Mouse (Mus musculus): ENCODE results near the gene Gm49403. TPM values are rescaled to one million over a fixed set of nuclear protein-coding genes. Genes with fewer than 3 reads are reported as not detected.
"Not testable (repeated sequence)": the region's sequence is repeated elsewhere in the genome, so short reads cannot be mapped to it uniquely, and the experiment has no call there.

Gene Gm49403
- total and polyA plus RNA-seq, 2 experiments = not detected

DNA sequence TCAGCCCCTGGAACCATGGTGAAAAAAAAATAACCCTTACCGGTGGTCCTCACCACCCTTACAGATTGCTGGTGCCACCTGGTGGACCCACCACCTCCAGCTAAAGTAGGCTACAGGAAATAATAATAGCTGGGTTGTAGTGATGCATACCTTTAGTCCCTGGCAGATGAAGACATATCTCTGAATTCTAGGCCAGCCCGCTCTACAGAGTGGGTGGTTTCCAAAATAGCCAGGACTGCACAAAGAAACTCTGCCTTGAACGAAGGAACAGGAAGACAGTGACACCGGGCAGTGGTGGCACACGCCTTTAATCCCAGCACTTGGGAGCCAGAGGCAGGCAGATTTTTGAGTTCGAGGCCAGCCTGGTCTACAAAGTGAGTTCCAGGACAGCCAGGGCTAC is 19.5 kb upstream of the Gm49403 start:
- no peaks in the 10 kb centered on the region for H3K27me3 ChIP-seq (ENCODE audit: control insufficient read depth, insufficient read depth, low read length)
- H3K4me3 ChIP-seq (ENCODE audit: insufficient read depth, low read depth, low read length) = no peak overlapping the region
- DNase-seq (ENCODE audit: extremely low read depth, low read depth, low spot score) = no peak
- TF ChIP-seq POLR2A (IDR thresholded peaks at IDR 0.05; ENCODE audit: extremely low read depth, insufficient read depth, low read length) (no peak), CTCF (IDR thresholded peaks at IDR 0.05; ENCODE audit: low read depth, low read length) (no peak)
- H3K9ac ChIP-seq (ENCODE audit: low read depth, low read length) = no peak overlapping the region
- H3K36me3 ChIP-seq (ENCODE audit: control insufficient read depth, insufficient read depth, low read length) = no peaks in the 10 kb centered on the region
- no peak overlapping the region for H3K27ac ChIP-seq (replicated peaks; ENCODE audit: insufficient read depth, low read depth, low read length)
- WGBS = 84% methylated on average over 6 of the region's 6 CpGs
- H3K79me2 ChIP-seq (ENCODE audit: control insufficient read depth, insufficient read depth, low read length) = no peaks in the 10 kb centered on the region
- peaks cover 2% of the 10 kb centered on the region; the same call in 1 of the 2 replicates for H3K4me1 ChIP-seq (ENCODE audit: control insufficient read depth, insufficient read depth, low read length)

DNA sequence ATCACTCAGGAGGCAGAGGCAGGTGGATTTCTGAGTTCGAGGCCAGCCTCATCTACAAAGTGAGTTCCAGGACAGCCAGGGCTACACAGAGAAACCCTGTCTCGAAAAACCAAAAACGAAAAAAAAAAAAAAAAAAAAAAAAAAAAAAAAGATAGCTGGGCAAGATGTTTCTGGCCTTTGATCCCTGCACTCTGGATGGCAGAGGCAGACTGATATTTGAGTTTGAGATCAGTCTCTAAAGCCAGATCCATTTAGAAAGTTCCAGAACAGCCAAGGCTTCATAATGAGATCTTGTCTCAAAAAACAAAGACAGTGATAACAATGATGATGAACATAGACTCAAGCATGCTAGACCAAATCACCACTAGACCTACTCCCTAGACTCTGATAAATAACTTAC is 13.3 kb upstream of the Gm49403 start:
- Histone ChIP-seq H3K4me1 (ENCODE audit: control insufficient read depth, insufficient read depth, low read length) (peaks cover 13% of the 10 kb centered on the region; the same call in 1 of the 2 replicates), H3K36me3 (ENCODE audit: control insufficient read depth, insufficient read depth, low read length) (peaks cover 13% of the 10 kb centered on the region), H3K27ac (replicated peaks; ENCODE audit: insufficient read depth, low read depth, low read length) (peak overlapping the region; percentile 63)
- WGBS = 24% methylated on average over 3 of the region's 3 CpGs
- DNase-seq (ENCODE audit: extremely low read depth, low read depth, low spot score) = peak; percentile 82
- not testable (repeated sequence) for H3K4me3 ChIP-seq (ENCODE audit: insufficient read depth, low read depth, low read length); H3K27me3 ChIP-seq (ENCODE audit: control insufficient read depth, insufficient read depth, low read length); H3K79me2 ChIP-seq (ENCODE audit: control insufficient read depth, insufficient read depth, low read length); H3K9ac ChIP-seq (ENCODE audit: low read depth, low read length)

DNA sequence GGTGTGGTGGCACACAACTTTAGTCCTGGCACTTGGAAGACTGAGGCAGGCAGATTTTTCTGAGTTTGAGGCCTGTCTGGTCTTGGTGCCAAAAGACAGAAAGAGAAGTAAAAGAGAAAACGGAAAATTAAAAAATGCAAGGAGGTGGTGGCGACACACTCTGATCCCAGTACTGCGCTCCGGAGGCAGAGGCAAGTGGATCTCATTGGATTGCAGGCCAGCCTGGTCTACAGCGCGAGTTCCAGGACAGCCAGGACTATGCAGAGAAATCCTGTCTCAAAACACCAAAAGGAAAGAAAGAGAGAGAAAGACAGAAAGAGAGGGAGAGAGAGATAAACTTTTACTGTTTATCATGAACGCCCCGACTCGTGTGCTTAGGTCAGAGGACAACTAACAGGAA is 12.9 kb upstream of the Gm49403 start:
- Histone ChIP-seq H3K4me3 (ENCODE audit: insufficient read depth, low read depth, low read length) (peak overlapping the region; percentile 82), H3K36me3 (ENCODE audit: control insufficient read depth, insufficient read depth, low read length) (peaks cover 16% of the 10 kb centered on the region), H3K27me3 (ENCODE audit: control insufficient read depth, insufficient read depth, low read length) (no peaks in the 10 kb centered on the region), H3K79me2 (ENCODE audit: control insufficient read depth, insufficient read depth, low read length) (no peaks in the 10 kb centered on the region), H3K9ac (ENCODE audit: low read depth, low read length) (peak overlapping the region; percentile 39), H3K27ac (replicated peaks; ENCODE audit: insufficient read depth, low read depth, low read length) (peak overlapping the region; percentile 56), H3K4me1 (ENCODE audit: control insufficient read depth, insufficient read depth, low read length) (peaks cover 13% of the 10 kb centered on the region; the same call in 1 of the 2 replicates)
- no peak for DNase-seq (ENCODE audit: extremely low read depth, low read depth, low spot score)
- 6% methylated on average over 9 of the region's 9 CpGs for WGBS
- no peak for TF ChIP-seq CTCF (IDR thresholded peaks at IDR 0.05; ENCODE audit: low read depth, low read length)
- TF ChIP-seq POLR2A (IDR thresholded peaks at IDR 0.05; ENCODE audit: extremely low read depth, insufficient read depth, low read length) = no peak

DNA sequence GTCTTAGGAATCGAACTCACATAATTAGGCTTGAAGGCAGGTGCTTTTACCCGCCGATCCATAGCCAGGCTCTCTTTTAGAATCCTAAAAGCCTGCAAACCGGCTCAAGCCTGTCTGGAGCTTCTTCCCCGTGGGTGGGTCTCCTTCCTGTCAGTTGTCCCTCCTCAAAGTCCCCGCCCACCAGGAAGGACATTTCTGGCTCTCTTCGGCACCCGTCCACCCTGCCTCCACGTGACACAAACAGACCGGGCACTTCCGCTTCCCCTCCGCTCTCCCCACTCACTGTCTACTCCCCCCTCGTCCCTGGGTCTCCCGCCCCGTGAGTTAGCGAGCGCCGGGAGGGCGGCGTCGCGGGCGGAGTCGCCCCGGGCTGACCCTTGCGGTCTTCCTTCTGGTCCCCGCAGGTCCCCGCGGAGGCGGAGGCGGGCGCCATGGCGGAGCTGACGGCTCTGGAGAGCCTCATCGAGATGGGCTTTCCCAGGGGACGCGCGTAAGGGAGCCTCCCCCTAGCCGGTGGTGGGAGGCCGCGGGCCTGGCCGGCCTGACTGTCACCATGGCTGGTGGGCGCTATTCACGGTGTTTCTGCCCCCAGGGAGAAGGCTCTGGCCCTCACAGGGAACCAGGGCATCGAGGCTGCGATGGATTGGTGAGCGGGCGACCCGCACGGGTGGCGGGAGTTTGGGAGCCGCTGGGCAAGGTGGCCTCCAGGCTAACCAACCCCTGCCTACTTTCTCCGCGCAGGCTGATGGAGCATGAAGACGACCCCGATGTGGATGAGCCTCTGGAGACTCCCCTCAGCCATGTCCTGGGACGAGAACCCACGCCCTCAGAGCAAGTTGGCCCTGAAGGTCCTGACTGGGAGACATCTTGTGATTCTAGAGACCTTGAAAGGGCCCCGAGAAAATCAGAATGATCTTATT is 12.2 kb upstream of the Gm49403 start, which contains the start of gene Ubxn1:
TSS of gene Ubxn1 (plus strand) at position 230 of the 920 bp plus-strand sequence.
- peak within 1 kb of the TSS; percentile 88 for H3K9ac ChIP-seq (ENCODE audit: low read depth, low read length)
- WGBS = under 1% methylated on average over 57 of the region's 59 CpGs
- DNase-seq (ENCODE audit: extremely low read depth, low read depth, low spot score) = peak; percentile 96
- H3K27ac ChIP-seq (replicated peaks; ENCODE audit: insufficient read depth, low read depth, low read length) = peak within 1 kb of the TSS; percentile 83
- TF ChIP-seq CTCF (IDR thresholded peaks at IDR 0.05; ENCODE audit: low read depth, low read length) = no peak
- TF ChIP-seq POLR2A (IDR thresholded peaks at IDR 0.05; ENCODE audit: extremely low read depth, insufficient read depth, low read length) = peak; percentile 67; the same call in 1 of the 2 replicates
- H3K79me2 ChIP-seq (ENCODE audit: control insufficient read depth, insufficient read depth, low read length) = no peaks in the 10 kb centered on the region
- peaks cover 16% of the 10 kb centered on the region for H3K36me3 ChIP-seq (ENCODE audit: control insufficient read depth, insufficient read depth, low read length)
- H3K4me3 ChIP-seq (ENCODE audit: insufficient read depth, low read depth, low read length) = peak within 1 kb of the TSS; percentile 82
- peaks cover 13% of the 10 kb centered on the region; the same call in 1 of the 2 replicates for H3K4me1 ChIP-seq (ENCODE audit: control insufficient read depth, insufficient read depth, low read length)
- no peaks in the 10 kb centered on the region for H3K27me3 ChIP-seq (ENCODE audit: control insufficient read depth, insufficient read depth, low read length)

DNA sequence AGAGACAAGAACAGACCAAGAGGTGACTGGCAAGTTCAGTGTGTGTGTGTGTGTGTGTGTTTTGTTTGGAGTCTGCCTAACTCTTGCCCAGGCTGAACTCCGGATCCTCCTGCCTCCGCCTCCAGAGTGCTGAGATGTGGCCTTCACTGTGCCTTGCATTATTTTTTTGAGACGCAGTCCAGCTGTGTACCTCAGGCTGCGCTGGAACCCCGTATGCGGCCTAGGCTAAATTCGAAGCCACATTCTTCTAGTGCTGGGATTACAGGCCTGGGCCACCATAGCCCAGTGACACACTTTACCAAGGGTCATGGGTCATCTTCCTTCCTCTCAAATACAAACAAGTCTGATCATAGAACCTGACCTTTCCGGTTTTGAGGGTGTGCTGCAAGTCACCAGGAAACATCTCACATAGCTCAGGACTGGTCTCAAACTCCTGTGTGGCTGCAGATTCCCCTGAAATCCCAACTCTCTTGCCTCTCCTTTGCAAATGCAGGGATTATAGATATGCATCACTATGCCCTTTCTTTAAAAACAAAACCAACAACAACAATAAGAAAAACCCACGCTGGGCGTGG is 11.4 kb upstream of the Gm49403 start:
- WGBS = 27% methylated on average over 10 of the region's 10 CpGs

More for the DNA sequence above, 11.4 kb upstream of the Gm49403 start:
- H3K4me3 ChIP-seq (ENCODE audit: insufficient read depth, low read depth, low read length) = peak overlapping the region; percentile 82
- H3K27ac ChIP-seq (replicated peaks; ENCODE audit: insufficient read depth, low read depth, low read length) = peak overlapping the region; percentile 83
- TF ChIP-seq POLR2A (IDR thresholded peaks at IDR 0.05; ENCODE audit: extremely low read depth, insufficient read depth, low read length) (no peak), CTCF (IDR thresholded peaks at IDR 0.05; ENCODE audit: low read depth, low read length) (no peak)
- no peaks in the 10 kb centered on the region for H3K79me2 ChIP-seq (ENCODE audit: control insufficient read depth, insufficient read depth, low read length)
- DNase-seq (ENCODE audit: extremely low read depth, low read depth, low spot score) = peak; percentile 86
- peaks cover 13% of the 10 kb centered on the region; the same call in 1 of the 2 replicates for H3K4me1 ChIP-seq (ENCODE audit: control insufficient read depth, insufficient read depth, low read length)
- H3K36me3 ChIP-seq (ENCODE audit: control insufficient read depth, insufficient read depth, low read length) = peaks cover 17% of the 10 kb centered on the region
- H3K27me3 ChIP-seq (ENCODE audit: control insufficient read depth, insufficient read depth, low read length) = no peaks in the 10 kb centered on the region
- peak overlapping the region; percentile 88 for H3K9ac ChIP-seq (ENCODE audit: low read depth, low read length)
